ENCODE assay signal across 21 mouse cellular contexts in the genomic region with DNA sequence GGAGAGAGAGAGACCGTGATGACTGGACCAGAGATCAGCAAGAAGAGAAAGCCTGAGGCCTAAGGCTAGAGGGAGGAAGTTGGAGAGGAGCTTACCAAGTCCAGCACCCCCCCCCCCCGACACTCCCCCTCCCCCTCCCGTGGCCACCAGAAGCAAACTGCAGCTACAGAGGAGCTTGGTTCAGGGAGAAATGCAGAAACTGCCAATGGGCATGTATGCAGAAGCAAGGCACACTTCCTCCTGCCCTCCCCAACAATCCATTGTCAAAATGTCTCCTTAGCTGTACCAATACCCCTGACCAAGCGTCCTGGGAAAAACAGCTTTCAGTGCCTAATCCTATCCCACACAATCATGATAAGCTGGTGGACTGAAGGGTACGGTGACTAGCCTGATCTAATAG.
DNase-seq lines count a peak whose midpoint lies in the region; ATAC-seq and TF ChIP-seq lines count a peak whose summit lies in the region.
"Had no signal": no experiment of that assay in that cellular context is flagged by ENCODE, and none has a peak within 500 bp of the region (broad histone marks: within the 10 kb centered on the region; RNA-seq: fewer than 3 reads in every experiment).

No protein-coding gene starts in this region.

- TF ChIP-seq CTCF in stomach, postnatal 0 days (IDR thresholded peaks at IDR 0.05; ENCODE audit: low read depth), result no peak

- H3K9me3 ChIP-seq in lung, embryonic 16.5 days (ENCODE audit: control insufficient read depth, low read length), result no peaks in the 10 kb centered on the region
- H3K9me3 ChIP-seq in stomach, postnatal 0 days (ENCODE audit: control insufficient read depth, low read length), result no peaks in the 10 kb centered on the region
- no peaks in the 10 kb centered on the region for H3K9me3 ChIP-seq in forebrain, embryonic 13.5 days (replicated peaks)
- H3K9me3 ChIP-seq: embryonic facial prominence, embryonic 10.5 days; heart, embryonic 10.5 days; heart, embryonic 15.5 days; hindbrain, embryonic 10.5 days had no signal

- no peak overlapping the region for H3K4me2 ChIP-seq in lung, embryonic 16.5 days (ENCODE audit: low read depth, low read length)
- no peak overlapping the region for H3K4me2 ChIP-seq in stomach, postnatal 0 days (replicated peaks; ENCODE audit: low read depth)
- no peak overlapping the region for H3K4me2 ChIP-seq in forebrain, embryonic 13.5 days
- H3K4me2 ChIP-seq: heart, embryonic 15.5 days; hindbrain, embryonic 14.5 days had no signal

- WGBS in lung, embryonic 16.5 days, result 57% methylated on average over 5 of the region's 5 CpGs
- 50% methylated on average over 4 of the region's 5 CpGs for WGBS in stomach, postnatal 0 days
- 78% methylated on average over 4 of the region's 5 CpGs for WGBS in forebrain, embryonic 13.5 days

- no peak for DNase-seq in lung, postnatal 36 days
- DNase-seq in stomach, postnatal 0 days (ENCODE audit: low spot score), result no peak
- DNase-seq in kidney, adult 11 months, result no peak
- DNase-seq: adrenal gland, adult 8-10 months; cerebellum, adult 18-20 months; cerebellum, adult 9-11 months; cerebellum, postnatal 36 days; gastrocnemius, adult 2 months; gastrocnemius, postnatal 25 days; heart, adult 18-20 months; heart, postnatal 14 days had no signal

- no peak for ATAC-seq in lung, embryonic 16.5 days (ENCODE audit: low read depth)
- peak; percentile 61 for ATAC-seq in granulocyte monocyte progenitor cell, adult 5-6 weeks (replicated peaks; ENCODE audit: poor library complexity, severe bottlenecking)
- ATAC-seq in megakaryocyte, adult 5-6 weeks (ENCODE audit: poor library complexity, severe bottlenecking), result peak; percentile 57
- ATAC-seq in stomach, postnatal 0 days (ENCODE audit: low FRiP score, low TSS enrichment), result no peak
- ATAC-seq in forebrain, embryonic 13.5 days, result no peak
- ATAC-seq: forebrain, embryonic 14.5 days had no signal

- no peak overlapping the region for H3K9ac ChIP-seq in lung, embryonic 16.5 days (ENCODE audit: low read length)
- no peak overlapping the region for H3K9ac ChIP-seq in stomach, postnatal 0 days (ENCODE audit: low read length)
- no peak overlapping the region for H3K9ac ChIP-seq in forebrain, embryonic 13.5 days
- H3K9ac ChIP-seq: heart, embryonic 15.5 days; hindbrain, embryonic 14.5 days had no signal

- TF ChIP-seq EP300 in stomach, postnatal 0 days (optimal IDR thresholded peaks at IDR 0.05), result no peak

- peak overlapping the region; percentile 82 for H3K27ac ChIP-seq in lung, embryonic 16.5 days (ENCODE audit: low read length)
- H3K27ac ChIP-seq in stomach, postnatal 0 days (replicated peaks), result peak overlapping the region; percentile 56; the same call in 1 of the 2 replicates
- no peak overlapping the region for H3K27ac ChIP-seq in forebrain, embryonic 13.5 days
- H3K27ac ChIP-seq: embryonic facial prominence, embryonic 10.5 days; gastrocnemius, adult 2 months; heart, embryonic 10.5 days; heart, embryonic 15.5 days; hindbrain, embryonic 10.5 days; hindbrain, embryonic 14.5 days had no signal

- H3K4me1 ChIP-seq in lung, embryonic 16.5 days (replicated peaks; ENCODE audit: control insufficient read depth, insufficient read depth, low read length), result peaks cover 34% of the 10 kb centered on the region
- no peaks in the 10 kb centered on the region for H3K4me1 ChIP-seq in stomach, postnatal 0 days (replicated peaks; ENCODE audit: control insufficient read depth, insufficient read depth)
- H3K4me1 ChIP-seq in forebrain, embryonic 13.5 days, result no peaks in the 10 kb centered on the region
- H3K4me1 ChIP-seq: heart, embryonic 10.5 days; heart, embryonic 15.5 days; hindbrain, embryonic 10.5 days had no signal

- H3K4me3 ChIP-seq in lung, embryonic 16.5 days (ENCODE audit: low read length), result no peak overlapping the region
- no peak overlapping the region for H3K4me3 ChIP-seq in stomach, postnatal 0 days (ENCODE audit: low read depth, low read length)
- no peak overlapping the region for H3K4me3 ChIP-seq in forebrain, embryonic 13.5 days
- H3K4me3 ChIP-seq: embryonic facial prominence, embryonic 10.5 days; gastrocnemius, adult 2 months; heart, embryonic 10.5 days; heart, embryonic 15.5 days; hindbrain, embryonic 10.5 days had no signal

- no peaks in the 10 kb centered on the region for H3K36me3 ChIP-seq in lung, embryonic 16.5 days (ENCODE audit: control insufficient read depth, insufficient read depth, low read length)
- H3K36me3 ChIP-seq in stomach, postnatal 0 days (ENCODE audit: control insufficient read depth, insufficient read depth, low read length), result no peaks in the 10 kb centered on the region
- H3K36me3 ChIP-seq in forebrain, embryonic 13.5 days (ENCODE audit: poor library complexity, severe bottlenecking), result no peaks in the 10 kb centered on the region
- H3K36me3 ChIP-seq: embryonic facial prominence, embryonic 10.5 days; heart, embryonic 10.5 days; heart, embryonic 15.5 days; hindbrain, embryonic 10.5 days had no signal

- H3K27me3 ChIP-seq in lung, embryonic 16.5 days (ENCODE audit: control insufficient read depth, insufficient read depth, low read depth, low read length), result no peaks in the 10 kb centered on the region
- no peaks in the 10 kb centered on the region for H3K27me3 ChIP-seq in stomach, postnatal 0 days (ENCODE audit: control insufficient read depth, insufficient read depth, low read length)
- H3K27me3 ChIP-seq in forebrain, embryonic 13.5 days, result no peaks in the 10 kb centered on the region
- H3K27me3 ChIP-seq: heart, embryonic 15.5 days had no signal

Comparison
In these comparisons a context has a peak if more than half of its experiments do, and no peak if none do; other contexts are left out.
1. ATAC-seq: peak in granulocyte monocyte progenitor cell, adult 5-6 weeks (single experiment) and megakaryocyte, adult 5-6 weeks (single experiment); none in lung, embryonic 16.5 days (single experiment), stomach, postnatal 0 days (single experiment) and forebrain, embryonic 13.5 days (single experiment).